Comparison of ENCODE assay signal across 11 mouse cellular contexts in the genomic region with DNA sequence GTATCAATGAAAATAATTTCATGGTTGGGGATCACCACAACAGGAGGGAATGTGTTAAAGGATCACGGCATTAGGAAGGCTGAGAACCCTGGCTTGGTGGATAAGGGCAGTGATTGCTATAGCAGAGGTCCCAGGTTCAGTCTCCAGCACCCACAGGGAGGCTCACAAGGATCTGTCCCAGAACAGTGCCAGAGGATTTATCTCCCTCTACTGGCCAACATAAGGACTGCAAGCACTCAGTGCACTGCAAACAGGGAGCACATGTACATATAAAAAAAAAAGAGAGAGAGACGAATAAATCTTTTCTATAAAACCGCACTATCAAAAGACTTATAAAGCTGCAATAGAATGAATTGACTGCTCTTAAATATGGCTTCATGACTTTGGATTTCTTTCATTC. TPM values are rescaled to one million over a fixed set of nuclear protein-coding genes. Genes with fewer than 3 reads are reported as not detected.
DNase-seq lines count a peak whose midpoint lies in the region; ATAC-seq lines count a peak whose summit lies in the region.
"Had no signal": no experiment of that assay in that cellular context is flagged by ENCODE, and none has a peak within 500 bp of the region (broad histone marks: within the 10 kb centered on the region; RNA-seq: fewer than 3 reads in every experiment).

No protein-coding gene starts in this region.

- H3K4me2 ChIP-seq in kidney, embryonic 14.5 days (replicated peaks; ENCODE audit: low read depth, low read length): no peak overlapping the region

- H3K27me3 ChIP-seq in kidney, embryonic 14.5 days (ENCODE audit: control insufficient read depth, insufficient read depth, low read length): no peaks in the 10 kb centered on the region
- H3K27me3 ChIP-seq: megakaryocyte, embryonic 14.5 days had no signal

- no peaks in the 10 kb centered on the region for H3K4me1 ChIP-seq in kidney, embryonic 14.5 days (ENCODE audit: control insufficient read depth, insufficient read depth, low read length)
- H3K4me1 ChIP-seq: megakaryocyte, embryonic 14.5 days had no signal

- 77% methylated on average over 3 of the region's 3 CpGs for WGBS in kidney, embryonic 14.5 days

- H3K36me3 ChIP-seq in kidney, embryonic 14.5 days (ENCODE audit: control insufficient read depth, insufficient read depth, low read length): no peaks in the 10 kb centered on the region

- no peak for ATAC-seq in kidney, embryonic 14.5 days (ENCODE audit: low FRiP score, low TSS enrichment)
- ATAC-seq: forebrain, embryonic 14.5 days had no signal

- peak; percentile 10 for DNase-seq in adrenal gland, adult 2 months
- no peak for DNase-seq in adrenal gland, postnatal 4 days (ENCODE audit: low spot score in 2 of 2)
- DNase-seq in kidney, postnatal 10 days: peak; percentile 16
- peak; percentile 8 for DNase-seq in 416B (ENCODE audit: low read depth)
- peak; percentile 44 for DNase-seq in embryo, embryonic 10.5 days (ENCODE audit: low spot score)
- no peak for DNase-seq in ovary, adult 18-20 months (ENCODE audit: low spot score)
- DNase-seq in right cerebral cortex, adult 2 months (ENCODE audit: low spot score in 2 of 2): no peak

- no peak overlapping the region for H3K27ac ChIP-seq in kidney, embryonic 14.5 days (ENCODE audit: low read depth, low read length)

- no peaks in the 10 kb centered on the region for H3K9me3 ChIP-seq in kidney, embryonic 14.5 days (ENCODE audit: control insufficient read depth, low read length)

- no peak overlapping the region for H3K4me3 ChIP-seq in kidney, embryonic 14.5 days (ENCODE audit: low read length)
- H3K4me3 ChIP-seq: megakaryocyte, embryonic 14.5 days had no signal

- H3K9ac ChIP-seq in kidney, embryonic 14.5 days (ENCODE audit: low read depth, low read length): no peak overlapping the region

RNA-seq across cellular contexts. Expression of gene Wdr72, which starts 43.9 kb away (rescaled TPM):
- total RNA-seq in adrenal gland, adult 2 months (2021): not detected
- polyA plus RNA-seq in adrenal gland, adult 2 months (2012; rRNA removed): not detected in 2 replicates
- 1 to 10 TPM in 1 of 2 experiments, under 1 TPM in 1; 0.17 to 1.1 TPM for total RNA-seq in adrenal gland, postnatal 4 days (2021)
- 0.41 and 0.74 TPM in 2 replicates for polyA plus RNA-seq in kidney, embryonic 14.5 days (2014; fragmentation: Nextera tagmentation; extraction: Ambion mirVana)
- total RNA-seq: hematopoietic stem cell, adult 5-6 weeks had no signal

Comparison
In these comparisons a context has a peak if more than half of its experiments do, and no peak if none do; other contexts are left out.
1. DNase-seq: peak in adrenal gland, adult 2 months (single experiment), kidney, postnatal 10 days (single experiment), 416B (single experiment) and embryo, embryonic 10.5 days (single experiment); none in adrenal gland, postnatal 4 days (0 of 2), ovary, adult 18-20 months (single experiment) and right cerebral cortex, adult 2 months (0 of 2).